Mouse (Mus musculus) ES-E14 (cell line): ENCODE results near the gene Cdiptos.

Experiments
- CHD2 ChIP-seq: IDR thresholded peaks from 2 replicates; pipeline ENCODE4 v1.6.1; 2014; ENCODE audit warnings: mild to moderate bottlenecking, low read depth, low read length, inconsistent platforms
- HCFC1 ChIP-seq: IDR thresholded peaks from 2 replicates; pipeline ENCODE4 v1.6.1; 2012; ENCODE audit warnings: low read length, inconsistent platforms, borderline replicate concordance; ENCODE audit not compliant: insufficient read depth
- MAFK ChIP-seq: IDR thresholded peaks from 2 replicates; pipeline ENCODE4 v1.6.1; 2014; ENCODE audit warnings: mild to moderate bottlenecking, low read depth, low read length, inconsistent platforms; ENCODE audit not compliant: insufficient read depth
- ZC3H11A ChIP-seq: IDR thresholded peaks from 2 replicates; pipeline ENCODE4 v1.6.1; 2012; ENCODE audit warnings: low read depth, mild to moderate bottlenecking, inconsistent platforms, low read length, borderline replicate concordance
- ZNF384 ChIP-seq: IDR thresholded peaks from 2 replicates; pipeline ENCODE4 v1.6.1; 2012; ENCODE audit warnings: low read depth, low read length, inconsistent platforms

DNA sequence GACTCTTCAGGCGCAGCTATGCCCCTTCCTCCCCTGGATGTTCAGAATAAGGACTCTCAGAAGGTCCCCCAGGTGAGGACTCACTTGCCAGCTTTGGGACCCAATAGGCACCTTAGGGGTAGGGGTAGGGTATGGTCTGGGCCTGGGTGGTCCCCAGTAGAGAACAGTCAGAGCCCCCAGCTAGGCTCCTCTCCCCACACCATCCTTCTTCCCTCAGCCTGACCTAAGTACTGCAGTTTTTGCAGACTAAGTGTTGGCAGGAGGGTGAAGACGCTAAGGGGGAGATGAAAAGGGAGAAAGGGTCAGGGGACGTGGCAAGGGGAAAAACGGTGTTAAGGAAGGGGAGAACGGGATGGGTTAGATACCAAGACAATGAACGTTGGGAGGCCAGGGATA is 42.0 kb upstream of the Cdiptos start:
- no peak for TF ChIP-seq HCFC1
- no peak for TF ChIP-seq ZNF384
- TF ChIP-seq MAFK = no peak
- no peak for TF ChIP-seq ZC3H11A
- TF ChIP-seq CHD2 = no peak
